Mouse (Mus musculus): Measurements from ENCODE around the gene Rcor3.

DNA sequence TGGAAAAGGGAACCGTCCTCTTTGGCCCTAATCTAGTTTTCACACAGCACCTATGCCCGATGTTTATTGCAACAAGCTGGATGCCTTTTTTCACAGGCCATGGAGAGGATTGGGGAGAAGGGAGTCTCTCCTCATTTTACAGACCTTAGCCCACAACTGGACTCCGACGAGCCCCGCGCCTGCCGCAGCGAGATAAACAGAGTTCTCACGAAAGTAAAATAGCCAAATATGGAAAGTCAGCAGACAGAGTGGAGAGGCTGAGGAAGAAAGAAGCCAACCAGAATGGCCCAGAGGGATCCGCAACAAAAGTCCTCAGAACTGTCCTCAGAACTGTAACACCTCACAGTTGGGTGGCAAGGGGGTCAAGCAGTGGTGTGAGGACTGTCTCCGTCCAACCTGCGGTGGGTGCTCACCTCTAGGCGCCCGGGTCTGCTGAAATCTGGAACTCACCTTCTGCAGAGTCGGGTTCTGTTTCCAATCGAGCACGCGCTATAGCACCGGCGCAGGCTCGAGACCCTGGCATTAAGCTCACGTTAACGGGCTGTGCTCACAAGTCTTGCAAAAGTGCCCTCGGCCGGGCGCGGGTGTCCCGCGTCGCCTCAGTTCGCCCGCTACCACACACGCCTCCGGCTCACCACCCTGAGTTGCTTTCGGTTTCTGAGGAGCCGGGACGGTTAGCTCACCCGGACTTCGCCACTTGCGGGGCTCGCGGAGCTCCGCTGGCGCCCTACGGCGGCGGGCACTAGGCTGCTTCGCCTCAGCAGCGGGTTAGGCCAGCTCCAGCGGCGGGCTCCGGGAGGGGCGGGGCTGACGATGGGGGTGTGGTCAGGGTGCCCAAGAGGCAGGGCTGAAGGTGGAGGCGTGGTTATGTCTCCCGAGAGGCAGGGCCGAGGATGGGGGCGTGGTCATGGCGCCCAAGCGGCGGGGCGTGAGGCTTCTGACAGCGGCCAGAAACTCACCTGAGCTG is 45.8 kb downstream of the Rcor3 start, which contains the start of gene Traf5:
- TF ChIP-seq CTCF (IDR thresholded peaks at IDR 0.05; ENCODE audit: low read depth) (peak; percentile 26; the same call in 1 of the 2 replicates), EP300 (IDR thresholded peaks at IDR 0.05; ENCODE audit: low read depth) (no peak)

Measured in liver, postnatal 0 days (tissue).